Mouse (Mus musculus) heart, embryonic 15.5 days (tissue): Measurements from ENCODE around the gene Daxx. TPM values are rescaled to one million over a fixed set of nuclear protein-coding genes. Genes with fewer than 3 reads are reported as not detected.
"Not testable (repeated sequence)": the region's sequence is repeated elsewhere in the genome, so short reads cannot be mapped to it uniquely, and the experiment has no call there.

Source experiments
- ATAC-seq: fragments of 200-750 bp; cut with Nextera tagmentation; replicated peaks from 2 replicates; pipeline ENCODE4 v1.8.0; 2017; ENCODE audit warnings: low read depth, moderate TSS enrichment; ENCODE audit not compliant: insufficient number of reproducible peaks, insufficient read depth, low FRiP score
- H3K27ac ChIP-seq: fragments of 300-500 bp; sonication (generic); 2 replicates; pipeline ENCODE4 v1.5.1; 2015; ENCODE audit warnings: mild to moderate bottlenecking, inconsistent platforms
- H3K27me3 ChIP-seq: fragments of 300-500 bp; sonication (generic); 2 replicates; pipeline ENCODE4 v1.6.1; 2015; ENCODE audit warnings: inconsistent platforms
- H3K36me3 ChIP-seq: fragments of 300-500 bp; sonication (generic); 2 replicates; pipeline ENCODE4 v1.6.1; 2015; ENCODE audit warnings: mild to moderate bottlenecking, inconsistent platforms
- H3K4me1 ChIP-seq: fragments of 300-500 bp; sonication (generic); replicated peaks from 2 replicates; pipeline ENCODE4 v1.6.1; 2015; ENCODE audit warnings: inconsistent platforms
- H3K4me2 ChIP-seq: fragments of 300-500 bp; sonication (generic); 2 replicates; pipeline ENCODE4 v1.6.1; 2015; ENCODE audit warnings: inconsistent platforms, mild to moderate bottlenecking, moderate library complexity
- H3K4me3 ChIP-seq: fragments of 300-500 bp; sonication (generic); 2 replicates; pipeline ENCODE4 v1.5.1; 2015; ENCODE audit warnings: mild to moderate bottlenecking, inconsistent platforms
- H3K9ac ChIP-seq: fragments of 300-500 bp; sonication (generic); 2 replicates; pipeline ENCODE4 v1.6.1; 2015; ENCODE audit warnings: mild to moderate bottlenecking, inconsistent platforms
- H3K9me3 ChIP-seq: fragments of 300-500 bp; sonication (generic); replicated peaks from 2 replicates; pipeline ENCODE4 v1.6.1; 2016; ENCODE audit warnings: inconsistent platforms
- WGBS: fragments of 180-500 bp; shearing (Covaris S2); methylation state at CpG from one replicate; pipeline ENCODE4 v1.1.7; 2015; ENCODE audit warnings: mixed read lengths; 5-methylcytosine and 5-hydroxymethylcytosine counted together
- polyA plus RNA-seq: library from polyadenylated mRNA; unstranded; fragments of >200 nt; fragmentation: Nextera tagmentation; extraction: Ambion mirVana; gene quantifications from 2 replicates; pipeline ENCODE4 v1.2.1, GENCODE M21; 2015

The Daxx gene
- polyA plus RNA-seq, 1 experiment from 2014 or later, result 27.1 TPM

GRCm38 (mm10) chr17:33950131-33950625 lies 41.0 kb downstream of the Daxx start:
- ATAC-seq, result no peak
- Histone ChIP-seq H3K4me1 (peaks cover 53% of the 10 kb centered on the region), H3K27ac (peak overlapping the region; percentile 89; the same call in 1 of the 2 replicates), H3K36me3 (peaks cover 38% of the 10 kb centered on the region), H3K9ac (peak overlapping the region; percentile 73), H3K27me3 (no peaks in the 10 kb centered on the region), H3K9me3 (no peaks in the 10 kb centered on the region), H3K4me3 (peak overlapping the region; percentile 61), H3K4me2 (peak overlapping the region; percentile 97)
- WGBS, result 69% methylated on average over 10 of the region's 10 CpGs

- peak within 1 kb of the TSS; percentile 97 for H3K4me2 ChIP-seq
- H3K36me3 ChIP-seq, result peaks cover 27% of the 10 kb centered on the region
- ATAC-seq, result peak; percentile 68
- 1% methylated on average over 45 of the region's 45 CpGs for WGBS
- H3K4me3 ChIP-seq, result peak within 1 kb of the TSS; percentile 61
- H3K9ac ChIP-seq, result peak within 1 kb of the TSS; percentile 73
- H3K27ac ChIP-seq, result peak within 1 kb of the TSS; percentile 89
- no peaks in the 10 kb centered on the region for H3K27me3 ChIP-seq
- no peaks in the 10 kb centered on the region for H3K9me3 ChIP-seq
- peaks cover 53% of the 10 kb centered on the region for H3K4me1 ChIP-seq
Observed at GRCm38 (mm10) chr17:33951021-33951946, 42.1 kb downstream of the Daxx start, which contains the start of gene B3galt4. B3galt4 (minus strand) TSS chr17:33951488.

- H3K27ac ChIP-seq, H3K9ac ChIP-seq, ATAC-seq, H3K9me3 ChIP-seq, H3K27me3 ChIP-seq: not testable (repeated sequence)
- 82% methylated on average over 13 of the region's 13 CpGs for WGBS
- peak overlapping the region; percentile 61 for H3K4me3 ChIP-seq
- H3K36me3 ChIP-seq, result peaks cover 25% of the 10 kb centered on the region
- H3K4me1 ChIP-seq, result peaks cover 58% of the 10 kb centered on the region
- peak overlapping the region; percentile 97 for H3K4me2 ChIP-seq
Observed at GRCm38 (mm10) chr17:33952015-33952414, 42.8 kb downstream of the Daxx start.

GRCm38 (mm10) chr17:33952879-33953278 lies 43.7 kb downstream of the Daxx start:
- H3K27ac ChIP-seq, result no peak overlapping the region
- H3K4me1 ChIP-seq, result peaks cover 58% of the 10 kb centered on the region
- no peaks in the 10 kb centered on the region for H3K9me3 ChIP-seq
- H3K36me3 ChIP-seq, result peaks cover 25% of the 10 kb centered on the region
- 0 out of 2 replicates have a peak overlapping the region, but pooled peaks have one; percentile 2 for H3K4me2 ChIP-seq
- no peak overlapping the region for H3K4me3 ChIP-seq
- no peak for ATAC-seq
- H3K27me3 ChIP-seq, result no peaks in the 10 kb centered on the region
- no peak overlapping the region for H3K9ac ChIP-seq
- 81% methylated on average over 4 of the region's 4 CpGs for WGBS

- H3K36me3 ChIP-seq, result peaks cover 25% of the 10 kb centered on the region
- WGBS, result 79% methylated on average over 3 of the region's 3 CpGs
- no peak overlapping the region for H3K9ac ChIP-seq
- peak overlapping the region; percentile 72; the same call in 1 of the 2 replicates for H3K4me2 ChIP-seq
- no peak for ATAC-seq
- no peak overlapping the region for H3K27ac ChIP-seq
- H3K4me3 ChIP-seq, result no peak overlapping the region
- H3K4me1 ChIP-seq, result peaks cover 58% of the 10 kb centered on the region
- H3K9me3 ChIP-seq, result no peaks in the 10 kb centered on the region
- no peaks in the 10 kb centered on the region for H3K27me3 ChIP-seq
Observed at GRCm38 (mm10) chr17:33953310-33953709, 44.1 kb downstream of the Daxx start.

GRCm38 (mm10) chr17:33953961-33954565 lies 44.8 kb downstream of the Daxx start:
- 36% methylated on average over 5 of the region's 5 CpGs for WGBS
- peaks cover 58% of the 10 kb centered on the region for H3K4me1 ChIP-seq
- H3K27ac ChIP-seq, result peak overlapping the region; percentile 86; the same call in 1 of the 2 replicates

GRCm38 (mm10) chr17:33954646-33955554 lies 45.7 kb downstream of the Daxx start:
- H3K27ac ChIP-seq, result peak overlapping the region; percentile 86
- H3K4me1 ChIP-seq, result peaks cover 52% of the 10 kb centered on the region
- no peaks in the 10 kb centered on the region for H3K27me3 ChIP-seq
- H3K36me3 ChIP-seq, result peaks cover 40% of the 10 kb centered on the region
- peak overlapping the region; percentile 72 for H3K4me2 ChIP-seq
- under 1% methylated on average over 33 of the region's 33 CpGs for WGBS
- H3K9me3 ChIP-seq, result no peaks in the 10 kb centered on the region
- peak overlapping the region; percentile 91 for H3K9ac ChIP-seq
- ATAC-seq, result peak; percentile 25
- H3K4me3 ChIP-seq, result peak overlapping the region; percentile 84

More at GRCm38 (mm10) chr17:33953961-33954565, 44.8 kb downstream of the Daxx start:
- Histone ChIP-seq H3K4me3 (peak overlapping the region; percentile 84), H3K36me3 (peaks cover 31% of the 10 kb centered on the region), H3K9me3 (no peaks in the 10 kb centered on the region), H3K4me2 (peak overlapping the region; percentile 72), H3K27me3 (no peaks in the 10 kb centered on the region), H3K9ac (peak overlapping the region; percentile 91)
- ATAC-seq, result no peak

GRCm38 (mm10) chr17:33955555-33956214 lies 46.5 kb downstream of the Daxx start, which contains the start of the genes Vps52 and Rps18:
Vps52 (plus strand) TSS chr17:33955812.
Rps18 (minus strand) TSS chr17:33956001.
- peaks cover 46% of the 10 kb centered on the region for H3K36me3 ChIP-seq
- under 1% methylated on average over 50 of the region's 50 CpGs for WGBS
- peak; percentile 88 for ATAC-seq

GRCm38 (mm10) chr17:33956336-33956735 lies 47.1 kb downstream of the Daxx start:
- Histone ChIP-seq H3K4me3 (peak overlapping the region; percentile 84), H3K9me3 (no peaks in the 10 kb centered on the region), H3K9ac (peak overlapping the region; percentile 72), H3K36me3 (peaks cover 51% of the 10 kb centered on the region), H3K27me3 (no peaks in the 10 kb centered on the region), H3K4me2 (peak overlapping the region; percentile 74), H3K4me1 (peaks cover 38% of the 10 kb centered on the region), H3K27ac (peak overlapping the region; percentile 87)
- no peak for ATAC-seq
- WGBS, result 6% methylated on average over 10 of the region's 10 CpGs

More at GRCm38 (mm10) chr17:33955555-33956214, 46.5 kb downstream of the Daxx start, which contains the start of the genes Vps52 and Rps18:
- Histone ChIP-seq H3K9ac (peak within 1 kb of the TSS; percentile 91), H3K27me3 (no peaks in the 10 kb centered on the region), H3K4me3 (peak within 1 kb of the TSS; percentile 84), H3K27ac (peak within 1 kb of the TSS; percentile 87), H3K4me1 (peaks cover 44% of the 10 kb centered on the region), H3K4me2 (peak within 1 kb of the TSS; percentile 74), H3K9me3 (no peaks in the 10 kb centered on the region)

- 84% methylated on average over 6 of the region's 6 CpGs for WGBS
- peaks cover 41% of the 10 kb centered on the region for H3K36me3 ChIP-seq
- peaks cover 28% of the 10 kb centered on the region for H3K4me1 ChIP-seq
Observed at GRCm38 (mm10) chr17:33957493-33957892, 48.3 kb downstream of the Daxx start.

More at GRCm38 (mm10) chr17:33957493-33957892, 48.3 kb downstream of the Daxx start:
- no peaks in the 10 kb centered on the region for H3K27me3 ChIP-seq
- H3K9ac ChIP-seq, result no peak overlapping the region
- H3K4me2 ChIP-seq, result no peak overlapping the region
- no peaks in the 10 kb centered on the region for H3K9me3 ChIP-seq
- H3K27ac ChIP-seq, result no peak overlapping the region
- H3K4me3 ChIP-seq, result no peak overlapping the region
- ATAC-seq, result no peak
